Mouse (Mus musculus) layer of hippocampus, adult 18-20 months (tissue): ENCODE measurements around the gene Tmprss4. TPM values are rescaled to one million over a fixed set of nuclear protein-coding genes. Genes with fewer than 3 reads are reported as not detected.

Source experiments
- DNase-seq, 2 experiments: peaks; one replicate each; pipeline ENCODE4 v3.0.0; 2022; ENCODE audit warnings: low spot score in 2 of 2
- total RNA-seq, 2 experiments: library from RNA; stranded (reverse); gene quantifications; 2 replicates each; pipeline ENCODE4 v1.2.3; 2021

Gene Tmprss4
- total RNA-seq, 2 experiments from 2014 or later: not detected

- DNase-seq: peak; percentile 21 to 45
Observed at GRCm38 (mm10) chr9:45138191-45139032, 65.5 kb downstream of the Tmprss4 start, which contains the start of gene Scn4b. TSS of gene Scn4b (plus strand) at chr9:45138395.

- no peak for DNase-seq
Observed at GRCm38 (mm10) chr9:45136442-45137169, 67.3 kb downstream of the Tmprss4 start.

- DNase-seq: no peak
Observed at GRCm38 (mm10) chr9:45133484-45134310, 70.2 kb downstream of the Tmprss4 start.

- DNase-seq: no peak
Observed at GRCm38 (mm10) chr9:45130119-45130518, 73.8 kb downstream of the Tmprss4 start.

GRCm38 (mm10) chr9:45126941-45127340 lies 77.0 kb downstream of the Tmprss4 start:
- no peak for DNase-seq

GRCm38 (mm10) chr9:45125211-45125610 lies 78.7 kb downstream of the Tmprss4 start:
- DNase-seq: no peak

Other genes with a start within 250 kb of the Tmprss4 start
- 10 to 100 TPM; 67.0 to 73.5 TPM for gene Ube4a, start 238.5 kb downstream of the Tmprss4 start, total RNA-seq
- not detected for gene Cd3g, start 223.7 kb downstream of the Tmprss4 start, total RNA-seq
- gene Cd3d, start 222.3 kb downstream of the Tmprss4 start, total RNA-seq: not detected
- not detected for gene Cd3e, start 194.5 kb downstream of the Tmprss4 start, total RNA-seq
- gene Mpzl2, start 164.3 kb downstream of the Tmprss4 start, total RNA-seq: under 1 TPM; 0.43 to 0.67 TPM
- 1 to 10 TPM; 4.2 to 5.7 TPM for gene Mpzl3, start 148.9 kb downstream of the Tmprss4 start, total RNA-seq
- under 1 TPM; 0.32 to 0.84 TPM for gene Jaml, start 124.9 kb downstream of the Tmprss4 start, total RNA-seq
- 100 to 1,000 TPM; 261 to 264 TPM for gene Scn2b, start 86.3 kb downstream of the Tmprss4 start, total RNA-seq
- 10 to 100 TPM; 12.9 to 15.5 TPM for gene Scn4b, start 65.7 kb downstream of the Tmprss4 start, total RNA-seq
- under 1 TPM; 0.22 to 0.81 TPM for gene BC049352, start 22.1 kb downstream of the Tmprss4 start, total RNA-seq
- 1 to 10 TPM; 2.4 to 2.8 TPM for gene Il10ra, start 65.1 kb upstream of the Tmprss4 start, total RNA-seq
- not detected for gene Tmprss13, start 115.0 kb upstream of the Tmprss4 start, total RNA-seq
- gene Fxyd6, start 166.1 kb upstream of the Tmprss4 start, total RNA-seq: 100 to 1,000 TPM in 1 of 2 experiments, 10 to 100 TPM in 1; 81.1 to 111 TPM
- 1 to 10 TPM; 7.8 to 8.0 TPM for gene Fxyd2, start 195.6 kb upstream of the Tmprss4 start, total RNA-seq
- 10 to 100 TPM; 81.6 to 85.3 TPM for gene Dscaml1, start 222.5 kb upstream of the Tmprss4 start, total RNA-seq